Mouse (Mus musculus): Measurements from ENCODE around the gene Acot8.
A peak's percentile ranks its signal among the peaks of the same experiment; 100 is the strongest.
"Not testable (repeated sequence)": the region's sequence is repeated elsewhere in the genome, so short reads cannot be mapped to it uniquely, and the experiment has no call there.

Gene Acot8

DNA sequence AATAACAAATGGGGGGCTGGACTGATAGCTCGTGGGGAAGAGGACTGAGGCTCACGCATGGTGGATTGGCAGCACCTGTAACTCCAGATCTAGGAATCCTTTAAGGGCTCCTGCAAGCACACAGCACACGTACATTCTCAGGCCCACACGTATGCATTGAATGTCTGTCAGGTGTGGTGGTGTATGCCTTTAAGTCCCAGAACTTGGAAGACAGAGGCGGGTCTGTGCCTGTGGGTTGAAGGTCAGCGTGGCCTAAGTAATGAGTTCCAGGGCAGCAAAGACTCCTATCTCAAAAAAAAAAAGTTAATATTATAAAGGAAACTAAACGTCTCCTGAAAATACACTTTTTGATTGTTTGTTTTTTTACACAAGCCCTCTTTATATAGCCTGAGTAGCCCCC is 1.9 kb upstream of the Acot8 start:
- no peak for DNase-seq

GRCm38 (mm10) chr2:164805332-164805718 is 643 bp upstream of the Acot8 start:
- no peak for DNase-seq

GRCm38 (mm10) chr2:164803921-164804313 is 765 bp downstream of the Acot8 start:
- DNase-seq, result peak in 1 of 2 experiments; percentile 34

GRCm38 (mm10) chr2:164803201-164803920 is 1.3 kb downstream of the Acot8 start:
- DNase-seq, result no peak

- DNase-seq, result no peak
Measured at GRCm38 (mm10) chr2:164800252-164801004, 4.3 kb downstream of the Acot8 start.

DNA sequence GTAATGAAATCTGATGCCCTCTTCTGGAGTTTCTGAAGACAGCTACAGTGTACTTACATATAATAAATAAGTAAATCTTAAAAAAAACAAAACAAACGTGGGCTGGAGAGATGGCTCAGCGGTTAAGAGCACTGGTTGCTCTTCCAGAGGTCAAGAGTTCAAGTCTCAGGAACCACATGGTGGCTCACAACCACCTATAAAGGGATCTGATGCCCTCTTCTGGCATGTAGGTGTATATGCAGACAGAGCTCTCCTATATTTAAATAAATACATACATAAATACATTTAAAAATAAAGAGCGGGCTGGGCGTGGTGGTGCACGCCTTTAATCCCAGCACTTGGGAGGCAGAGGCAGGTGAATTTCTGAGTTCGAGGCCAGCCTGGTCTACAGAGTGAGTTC is 6.1 kb downstream of the Acot8 start:
- DNase-seq, result not testable (repeated sequence)

- DNase-seq, result no peak
Measured at GRCm38 (mm10) chr2:164795868-164796267, 8.8 kb downstream of the Acot8 start.

DNA sequence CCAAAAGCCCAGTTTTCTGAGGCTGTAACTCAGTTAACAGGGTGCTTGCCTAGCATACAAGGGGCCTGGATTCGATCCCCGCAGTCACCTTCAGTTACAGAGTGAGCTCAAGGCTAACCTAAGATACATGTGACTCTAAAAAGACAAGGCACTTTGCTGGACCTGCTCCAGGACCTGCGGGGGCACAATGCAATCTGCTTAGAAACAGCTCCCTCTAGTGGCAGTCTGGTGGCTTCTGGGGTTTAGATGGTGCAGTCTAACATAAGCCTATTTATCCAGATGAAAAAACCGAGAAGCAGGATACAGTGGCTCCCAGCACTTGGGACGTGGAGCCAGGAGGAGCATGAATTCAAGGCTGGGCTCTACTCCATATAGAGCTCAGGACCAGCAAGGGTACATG is 10.4 kb downstream of the Acot8 start:
- DNase-seq, result peak; percentile 96 to 99

GRCm38 (mm10) chr2:164793772-164794171 is 10.9 kb downstream of the Acot8 start:
- DNase-seq, result peak in 1 of 2 experiments; percentile 42

DNA sequence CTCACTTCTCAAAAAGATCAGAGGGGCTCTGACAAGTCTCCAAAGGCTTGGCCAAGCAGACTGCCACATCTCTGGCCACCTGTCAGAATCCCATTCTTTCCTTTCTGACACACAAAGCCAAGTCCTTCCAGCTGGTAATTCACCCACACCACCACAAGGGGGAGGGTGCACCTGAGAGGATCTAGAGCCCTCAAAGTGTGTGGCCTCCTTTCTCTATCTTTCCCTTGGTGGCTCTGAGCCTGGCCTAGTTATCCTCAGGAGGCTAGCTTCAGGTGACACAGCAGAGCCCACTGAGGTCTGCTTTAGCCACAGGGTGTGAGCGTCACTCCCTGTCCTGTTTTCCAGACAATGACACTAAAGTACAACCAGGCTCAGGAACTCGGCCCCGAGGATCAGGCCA is 11.4 kb downstream of the Acot8 start:
- peak; percentile 77 to 85 for DNase-seq

- DNase-seq, result no peak
Measured at GRCm38 (mm10) chr2:164792400-164793190, 12.1 kb downstream of the Acot8 start.

GRCm38 (mm10) chr2:164791841-164792261 is 12.8 kb downstream of the Acot8 start:
- peak; percentile 50 to 57 for DNase-seq

DNA sequence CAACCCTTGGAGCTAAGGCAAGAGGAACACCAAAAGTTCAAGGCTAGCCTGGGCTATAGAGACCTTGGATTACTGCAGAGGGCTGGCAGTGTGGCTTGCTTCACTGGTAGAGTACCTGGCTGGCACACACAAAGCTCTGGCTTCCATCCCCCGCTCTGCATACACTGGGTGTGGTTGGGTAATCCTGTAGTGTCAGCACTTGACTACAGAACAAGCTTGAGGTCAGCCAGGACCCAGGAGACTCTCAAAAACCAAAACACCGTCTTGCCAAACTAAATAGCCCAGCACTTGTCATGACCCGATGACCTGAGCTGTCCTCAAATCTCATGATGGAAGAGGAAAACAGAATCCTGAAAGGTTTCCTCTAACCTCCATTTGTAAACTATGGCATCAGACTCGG is 14.2 kb downstream of the Acot8 start:
- DNase-seq, result no peak

DNA sequence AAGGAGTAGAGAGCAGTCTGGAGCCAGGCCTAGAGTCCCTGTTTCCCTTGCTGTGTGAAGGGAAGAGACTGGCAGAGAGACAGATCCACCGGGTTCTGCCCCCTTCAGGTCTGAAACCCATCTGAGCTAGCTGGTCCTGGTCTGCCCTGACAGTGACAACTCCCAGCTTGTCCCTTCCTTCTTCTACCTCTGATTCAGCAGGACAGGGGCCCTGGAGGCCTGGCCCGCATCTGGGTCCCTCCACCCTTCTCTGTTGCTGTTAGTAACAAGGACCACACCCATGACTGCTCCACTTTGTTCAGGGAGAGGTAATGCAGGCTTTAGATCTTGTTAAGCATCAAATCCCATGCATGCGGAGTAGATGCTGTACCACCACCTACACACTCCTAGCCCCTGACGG is 16.3 kb downstream of the Acot8 start:
- DNase-seq, result no peak

DNA sequence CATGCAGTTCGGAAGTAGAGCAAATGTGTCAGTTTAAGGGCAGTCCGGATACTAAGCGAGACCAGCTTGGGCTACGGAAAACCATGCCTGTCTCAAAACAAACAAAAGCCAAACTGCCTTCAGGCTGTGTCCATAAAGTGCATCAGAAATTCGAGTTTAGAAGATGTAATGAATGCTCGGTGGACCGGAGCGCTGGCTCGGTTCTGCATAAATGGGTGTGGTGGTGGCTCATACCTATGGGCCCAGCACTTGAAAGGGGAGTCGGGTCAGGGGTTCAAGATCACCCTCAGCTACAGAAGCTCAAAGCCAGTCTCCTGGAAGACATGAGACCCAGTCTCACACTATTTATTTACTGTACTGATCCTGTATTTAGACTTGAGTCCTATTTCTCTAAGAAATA is 16.9 kb downstream of the Acot8 start:
- DNase-seq, result no peak

DNA sequence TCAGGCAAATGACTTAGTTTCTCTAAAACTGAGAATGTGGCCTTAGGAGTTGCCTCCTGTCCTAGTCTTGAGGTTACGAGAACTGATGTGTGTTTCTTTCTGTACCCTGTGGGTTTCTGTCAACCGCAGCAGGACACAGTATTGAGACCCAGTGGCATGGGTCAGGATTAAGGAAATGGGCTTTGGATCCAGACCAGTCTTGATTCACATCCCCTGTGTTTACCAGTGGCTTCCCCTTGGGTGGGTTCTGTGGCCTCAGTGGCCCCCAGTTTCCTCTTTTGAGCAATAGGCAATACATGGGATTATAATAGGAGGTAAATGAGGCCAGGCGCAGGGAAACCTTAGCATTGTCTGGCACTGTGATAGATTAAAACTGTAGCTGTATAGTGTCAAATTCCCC is 17.6 kb downstream of the Acot8 start:
- no peak for DNase-seq

DNA sequence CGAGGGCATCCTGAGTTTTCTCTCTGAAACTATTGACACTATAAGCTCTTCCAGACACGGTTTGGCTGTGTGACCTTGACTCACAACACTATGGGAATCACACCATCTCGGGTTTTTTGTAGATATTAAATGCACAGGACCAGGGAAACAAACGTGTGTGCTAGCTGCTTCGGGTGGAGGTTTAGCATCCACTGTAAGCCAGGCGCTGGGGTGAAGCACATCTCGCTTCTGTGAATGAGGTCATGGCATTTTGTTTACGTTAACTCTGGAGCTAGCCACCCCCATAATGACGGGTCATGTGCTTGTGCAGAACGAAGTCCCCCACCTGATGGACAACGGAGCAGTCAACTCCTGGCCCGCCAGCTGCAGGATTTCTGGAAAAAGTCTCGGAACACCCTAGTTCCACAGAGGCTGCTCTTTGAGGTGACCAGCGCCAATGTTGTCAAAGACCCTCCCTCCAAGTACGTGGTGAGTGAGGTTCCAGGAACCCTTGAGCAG is 18.2 kb downstream of the Acot8 start:
- no peak for DNase-seq

- DNase-seq, result peak; percentile 88 to 91
Measured at GRCm38 (mm10) chr2:164785481-164786387, 18.9 kb downstream of the Acot8 start, which contains the start of gene Snx21. Snx21 (plus strand) TSS chr2:164785823.

GRCm38 (mm10) chr2:164784869-164785420 is 19.7 kb downstream of the Acot8 start:
- no peak for DNase-seq

DNA sequence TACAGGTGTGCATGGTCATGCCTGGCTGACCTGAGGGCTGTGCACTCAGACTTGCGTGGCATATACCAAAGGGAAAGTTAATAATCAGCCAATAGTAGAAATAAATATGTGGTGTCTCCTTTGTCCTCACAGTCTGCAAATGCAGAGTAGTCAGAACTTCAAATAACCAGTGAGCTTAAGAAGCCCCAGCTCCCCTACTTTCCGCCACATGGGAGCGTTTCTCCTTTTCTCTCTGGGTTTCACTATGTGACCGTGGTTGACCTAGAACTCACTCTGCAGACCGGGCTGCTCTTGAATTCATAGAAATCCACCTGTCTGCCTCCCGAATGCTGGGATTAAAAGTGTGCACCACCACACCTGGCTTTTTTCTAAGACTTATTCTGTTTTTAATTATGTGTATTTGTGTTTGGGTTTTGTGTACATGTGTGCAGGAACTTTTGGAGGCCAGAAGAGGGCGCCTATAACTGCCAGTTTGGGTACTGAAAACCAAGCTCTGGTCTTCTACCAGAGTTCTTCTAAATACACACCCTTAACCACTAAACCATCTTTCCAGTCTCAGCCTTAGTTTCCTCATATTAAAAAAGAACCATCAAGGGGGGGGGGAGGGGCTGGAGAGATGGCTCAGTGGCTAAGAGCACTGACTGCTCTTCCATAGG is 20.6 kb downstream of the Acot8 start:
- DNase-seq, result no peak

DNA sequence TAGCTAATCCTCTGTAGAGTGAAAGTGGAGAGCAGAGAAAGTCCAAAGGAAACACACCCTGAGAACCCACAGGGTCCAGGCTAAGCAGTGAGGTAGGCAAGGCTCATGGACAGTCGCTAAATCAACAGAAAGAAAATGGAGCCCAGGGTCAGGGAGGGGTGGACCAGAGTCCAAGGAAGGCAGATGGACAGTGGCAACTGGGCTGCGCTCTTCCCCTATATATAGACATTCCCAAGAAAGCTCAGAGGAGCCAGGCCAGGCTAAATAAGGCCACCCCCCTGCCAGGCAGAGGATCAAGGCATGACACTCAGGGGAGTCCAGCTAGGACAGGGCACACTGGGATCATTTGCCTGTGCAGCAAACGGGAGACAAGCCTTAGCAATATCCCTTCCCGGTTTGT is 22.8 kb downstream of the Acot8 start:
- no peak for DNase-seq
